Mouse (Mus musculus) hindbrain, embryonic 11.5 days (tissue): ENCODE data around the gene Rrp12. TPM values are rescaled to one million over a fixed set of nuclear protein-coding genes. Genes with fewer than 3 reads are reported as not detected.
A peak's percentile ranks its signal among the peaks of the same experiment; 100 is the strongest.
"Not testable (repeated sequence)": the region's sequence is repeated elsewhere in the genome, so short reads cannot be mapped to it uniquely, and the experiment has no call there.

Experiments used
- ATAC-seq: fragments of 200-750 bp; cut with Nextera tagmentation; 2 replicates; pipeline ENCODE4 v1.8.0; 2017; ENCODE audit warnings: mild to moderate bottlenecking, moderate TSS enrichment, moderate library complexity; ENCODE audit not compliant: low FRiP score
- DNase-seq: peaks from one replicate; pipeline ENCODE4 v3.0.0-alpha.2; 2015; ENCODE audit warnings: low spot score
- H3K27ac ChIP-seq: fragments of 300-500 bp; sonication (generic); 2 replicates; pipeline ENCODE4 v1.5.1; 2014; ENCODE audit warnings: mild to moderate bottlenecking, low read depth, low read length
- H3K27me3 ChIP-seq: fragments of 300-500 bp; sonication (generic); 2 replicates; pipeline ENCODE4 v1.6.1; 2014; ENCODE audit warnings: mild to moderate bottlenecking, low read length, moderate library complexity, mixed read lengths; ENCODE audit not compliant: control insufficient read depth, insufficient read depth
- H3K36me3 ChIP-seq: fragments of 300-500 bp; sonication (generic); 2 replicates; pipeline ENCODE4 v1.6.1; 2014; ENCODE audit warnings: mild to moderate bottlenecking, low read length, moderate library complexity, mixed read lengths; ENCODE audit not compliant: control insufficient read depth, insufficient read depth
- H3K4me1 ChIP-seq: fragments of 300-500 bp; sonication (generic); replicated peaks from 2 replicates; pipeline ENCODE4 v1.6.1; 2014; ENCODE audit warnings: low read length, mixed read lengths; ENCODE audit not compliant: control insufficient read depth, insufficient read depth
- H3K4me2 ChIP-seq: fragments of 300-500 bp; sonication (generic); replicated peaks from 2 replicates; pipeline ENCODE4 v1.6.1; 2014; ENCODE audit warnings: mild to moderate bottlenecking, low read depth, low read length
- H3K4me3 ChIP-seq: fragments of 300-500 bp; sonication (generic); 2 replicates; pipeline ENCODE4 v1.5.1; 2014; ENCODE audit warnings: low read depth, low read length
- H3K9ac ChIP-seq: fragments of 300-500 bp; sonication (generic); 2 replicates; pipeline ENCODE4 v1.6.1; 2014; ENCODE audit warnings: low read depth, low read length
- H3K9me3 ChIP-seq: fragments of 300-500 bp; sonication (generic); 2 replicates; pipeline ENCODE4 v1.6.1; 2016; ENCODE audit warnings: low read length; ENCODE audit not compliant: control insufficient read depth
- WGBS: fragments of 180-500 bp; shearing (Covaris S2); extraction: QIAGEN DNeasy Blood & Tissue Kit; methylation state at CpG from one replicate; pipeline ENCODE4 v1.1.7; 2014; 5-methylcytosine and 5-hydroxymethylcytosine counted together
- polyA plus RNA-seq: library from polyadenylated mRNA; unstranded; fragments of >200 nt; fragmentation: Nextera tagmentation; extraction: Ambion mirVana; gene quantifications from 2 replicates; pipeline ENCODE4 v1.2.1, GENCODE M21; 2014

Gene Rrp12
- polyA plus RNA-seq, 1 experiment from 2014 or later, result 11.5 TPM

DNA sequence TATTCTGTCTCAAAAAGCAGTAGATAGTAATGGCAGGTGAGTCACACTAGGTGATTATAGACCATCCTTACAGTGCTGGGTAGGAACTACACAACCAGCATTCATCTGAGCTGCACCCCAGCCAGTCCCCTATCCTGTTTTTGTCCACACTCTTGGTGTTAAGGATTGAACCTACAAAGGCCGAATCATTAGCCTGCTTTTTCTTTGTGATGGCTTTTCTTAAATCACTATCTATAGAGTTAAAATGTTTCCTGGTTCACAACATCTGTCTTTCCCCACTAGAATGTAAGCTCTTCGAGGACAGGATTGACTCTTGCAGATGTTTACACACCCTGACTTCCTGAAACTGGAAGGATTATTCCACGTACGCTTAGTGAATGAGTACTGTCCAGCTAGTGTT, 23.5 kb upstream of the Rrp12 start:
- Histone ChIP-seq H3K4me2 (no peak overlapping the region), H3K9me3 (no peaks in the 10 kb centered on the region), H3K4me1 (no peaks in the 10 kb centered on the region), H3K27me3 (no peaks in the 10 kb centered on the region), H3K9ac (no peak overlapping the region), H3K36me3 (peaks cover 7% of the 10 kb centered on the region; the same call in 1 of the 2 replicates), H3K4me3 (no peak overlapping the region), H3K27ac (no peak overlapping the region)
- 86% methylated on average over 4 of the region's 4 CpGs for WGBS
- no peak for DNase-seq
- no peak for ATAC-seq

DNA sequence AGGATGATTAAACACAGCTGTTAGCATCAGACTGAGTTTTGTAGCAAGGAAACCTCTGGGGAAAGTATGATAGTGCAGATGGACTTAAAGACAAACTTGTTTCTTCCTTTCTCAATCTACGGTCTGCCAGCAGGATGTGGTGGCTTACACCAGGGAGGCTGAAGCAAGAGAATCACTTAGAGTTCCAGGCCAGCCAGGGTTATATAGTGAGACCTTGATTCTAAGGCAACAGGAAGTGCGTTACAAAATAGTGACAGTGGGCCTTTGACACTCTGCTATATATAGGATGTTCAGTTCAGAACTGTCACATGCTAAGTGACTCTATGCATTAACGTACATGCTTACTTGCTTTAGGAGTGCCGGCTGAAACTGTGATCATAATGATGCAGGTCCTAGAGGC, 20.9 kb upstream of the Rrp12 start:
- DNase-seq (no peak), ATAC-seq (no peak)
- Histone ChIP-seq H3K4me2 (no peak overlapping the region), H3K36me3 (peaks cover 7% of the 10 kb centered on the region; the same call in 1 of the 2 replicates), H3K4me3 (no peak overlapping the region), H3K4me1 (peaks cover 11% of the 10 kb centered on the region), H3K9ac (no peak overlapping the region), H3K9me3 (no peaks in the 10 kb centered on the region), H3K27me3 (no peaks in the 10 kb centered on the region), H3K27ac (no peak overlapping the region)
- WGBS, result 95% methylated on average over 4 of the region's 4 CpGs

- Histone ChIP-seq H3K4me3 (no peak overlapping the region), H3K27me3 (no peaks in the 10 kb centered on the region), H3K9ac (no peak overlapping the region), H3K27ac (no peak overlapping the region), H3K4me1 (peaks cover 11% of the 10 kb centered on the region), H3K36me3 (peaks cover 7% of the 10 kb centered on the region; the same call in 1 of the 2 replicates), H3K4me2 (no peak overlapping the region), H3K9me3 (no peaks in the 10 kb centered on the region)
- DNase-seq, result no peak
- 90% methylated on average over 3 of the region's 3 CpGs for WGBS
- ATAC-seq, result no peak
Measured at GRCm38 (mm10) chr19:41915294-41915693, 19.3 kb upstream of the Rrp12 start.

- peaks cover 11% of the 10 kb centered on the region for H3K4me1 ChIP-seq
- not testable (repeated sequence) for H3K27ac ChIP-seq, ATAC-seq, DNase-seq, H3K9ac ChIP-seq, H3K9me3 ChIP-seq, H3K4me2 ChIP-seq, H3K36me3 ChIP-seq, H3K27me3 ChIP-seq, H3K4me3 ChIP-seq
Measured at GRCm38 (mm10) chr19:41914592-41914882, 18.6 kb upstream of the Rrp12 start.

DNA sequence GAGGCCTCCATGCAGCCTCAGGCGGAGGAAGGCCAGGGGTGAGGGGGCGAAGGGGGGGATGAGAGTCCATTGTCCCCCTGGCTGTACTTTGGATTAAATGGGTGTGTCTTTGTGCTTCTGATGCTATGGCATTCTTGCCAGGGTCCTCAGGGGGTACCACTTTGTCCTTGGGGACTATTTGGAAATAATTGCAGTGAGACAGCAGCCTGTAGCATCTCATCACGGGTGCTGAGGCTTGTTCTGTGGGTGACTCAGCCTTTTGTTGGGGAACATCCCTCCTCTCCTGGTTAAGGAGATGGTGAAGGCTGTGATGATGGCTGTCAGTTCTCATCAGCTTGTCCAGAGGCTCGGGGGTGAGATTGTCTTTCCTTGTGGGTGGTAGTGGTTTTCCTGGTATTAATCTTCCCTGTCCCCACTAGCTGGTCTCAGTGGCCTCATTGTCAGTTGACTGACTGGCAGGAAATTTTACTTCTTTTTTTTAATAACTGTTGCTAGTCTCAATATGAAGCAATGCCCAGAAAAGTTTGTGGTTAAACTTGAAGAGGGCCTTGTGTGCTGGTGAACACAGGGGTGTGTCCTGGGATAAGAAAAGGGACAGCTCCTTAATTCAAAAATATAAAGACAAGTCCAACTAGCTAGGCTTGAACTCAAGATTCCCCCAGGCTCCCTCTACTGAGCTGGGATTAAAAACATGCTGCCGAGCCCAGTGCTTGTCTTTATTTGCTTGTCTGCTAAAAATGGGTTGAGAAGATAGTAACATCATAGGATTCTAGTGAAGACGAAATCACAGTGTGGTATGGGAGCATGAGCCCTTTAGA, 18.0 kb upstream of the Rrp12 start:
- H3K9ac ChIP-seq, result peak overlapping the region; percentile 83
- no peak for ATAC-seq
- H3K4me2 ChIP-seq, result peak overlapping the region; percentile 92
- no peak for DNase-seq
- H3K4me3 ChIP-seq, result peak overlapping the region; percentile 86
- H3K4me1 ChIP-seq, result peaks cover 11% of the 10 kb centered on the region
- H3K27ac ChIP-seq, result no peak overlapping the region
- H3K9me3 ChIP-seq, result no peaks in the 10 kb centered on the region
- H3K27me3 ChIP-seq, result no peaks in the 10 kb centered on the region
- H3K36me3 ChIP-seq, result peaks cover 7% of the 10 kb centered on the region; the same call in 1 of the 2 replicates
- 34% methylated on average over 6 of the region's 6 CpGs for WGBS

GRCm38 (mm10) chr19:41912121-41913080, 16.4 kb upstream of the Rrp12 start:
- Histone ChIP-seq H3K4me2 (peak overlapping the region; percentile 92), H3K36me3 (peaks cover 7% of the 10 kb centered on the region; the same call in 1 of the 2 replicates), H3K4me3 (peak overlapping the region; percentile 86), H3K9me3 (no peaks in the 10 kb centered on the region), H3K27ac (peak overlapping the region; percentile 67), H3K9ac (peak overlapping the region; percentile 83), H3K27me3 (no peaks in the 10 kb centered on the region), H3K4me1 (peaks cover 11% of the 10 kb centered on the region)
- under 1% methylated on average over 49 of the region's 53 CpGs for WGBS
- ATAC-seq (peak; percentile 83), DNase-seq (peak; percentile 48)

DNA sequence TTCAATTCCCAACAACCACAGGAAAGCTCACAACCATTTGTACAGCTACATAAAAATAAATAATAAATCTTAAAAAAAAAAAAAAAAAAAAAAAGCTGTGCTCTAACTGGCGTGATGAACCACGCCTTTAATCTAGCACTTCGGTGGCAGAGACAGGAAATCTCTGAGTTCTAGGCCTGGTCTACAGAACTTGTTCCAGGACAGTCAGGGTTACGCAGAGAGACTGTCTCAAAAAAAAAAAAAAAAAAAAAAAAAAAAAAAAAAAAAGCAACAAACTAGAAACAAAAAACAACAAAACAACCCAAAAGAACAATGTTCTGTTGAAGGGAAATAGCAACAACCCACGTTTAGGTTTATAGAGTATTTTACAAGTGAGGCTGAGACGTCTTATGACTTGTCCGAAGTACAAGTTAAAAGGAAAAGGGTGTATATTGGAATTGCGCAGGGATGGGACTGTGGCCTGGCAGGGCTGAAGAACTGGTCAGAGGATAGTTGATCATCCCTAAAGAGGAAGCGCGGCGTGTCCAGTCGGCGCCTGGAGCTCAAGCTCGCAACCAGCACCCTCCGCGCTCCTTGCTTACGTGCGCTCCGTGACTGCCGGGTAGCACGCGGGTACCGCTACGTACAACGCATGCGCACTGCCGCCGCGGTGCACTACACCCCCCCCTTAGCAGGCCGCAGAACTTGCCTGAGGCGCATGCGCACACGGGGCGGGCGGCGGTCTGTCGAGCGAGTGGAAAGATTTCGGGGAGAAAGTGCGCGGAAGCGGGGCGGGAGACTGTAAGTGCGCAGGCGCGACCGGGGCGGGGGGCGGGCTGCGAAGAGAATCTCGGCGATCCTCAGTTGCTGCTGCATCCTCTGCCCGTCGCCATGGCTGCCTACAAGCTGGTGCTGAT, 15.5 kb upstream of the Rrp12 start, which contains the start of gene Pgam1:
Gene Pgam1 (plus strand): TSS at position 746 of the 896 bp plus-strand sequence.
- H3K27me3 ChIP-seq, result no peaks in the 10 kb centered on the region
- DNase-seq (peak; percentile 100), ATAC-seq (peak; percentile 93)
- peaks cover 11% of the 10 kb centered on the region for H3K4me1 ChIP-seq
- H3K27ac ChIP-seq, result peak within 1 kb of the TSS; percentile 81
- peak within 1 kb of the TSS; percentile 92 for H3K4me2 ChIP-seq
- H3K4me3 ChIP-seq, result peak within 1 kb of the TSS; percentile 86
- 6% methylated on average over 51 of the region's 54 CpGs for WGBS
- H3K36me3 ChIP-seq, result 0 out of 2 replicates have a peak, but pooled peaks cover 5% of the 10 kb centered on the region
- H3K9ac ChIP-seq, result peak within 1 kb of the TSS; percentile 83
- H3K9me3 ChIP-seq, result no peaks in the 10 kb centered on the region

GRCm38 (mm10) chr19:41910396-41910795, 14.4 kb upstream of the Rrp12 start:
- no peak overlapping the region for H3K27ac ChIP-seq
- no peaks in the 10 kb centered on the region for H3K9me3 ChIP-seq
- no peaks in the 10 kb centered on the region for H3K36me3 ChIP-seq
- peaks cover 11% of the 10 kb centered on the region for H3K4me1 ChIP-seq
- WGBS, result 95% methylated on average over 2 of the region's 2 CpGs
- no peak overlapping the region for H3K9ac ChIP-seq
- DNase-seq, result no peak
- H3K4me3 ChIP-seq, result no peak overlapping the region
- no peak for ATAC-seq
- no peaks in the 10 kb centered on the region for H3K27me3 ChIP-seq
- H3K4me2 ChIP-seq, result no peak overlapping the region
